Mouse (Mus musculus): ENCODE data around the gene Elf1. TPM values are rescaled to one million over a fixed set of nuclear protein-coding genes. Genes with fewer than 3 reads are reported as not detected.
A peak's percentile ranks its signal among the peaks of the same experiment; 100 is the strongest.
"Not testable (repeated sequence)": the region's sequence is repeated elsewhere in the genome, so short reads cannot be mapped to it uniquely, and the experiment has no call there.

Elf1 gene
- 10.2 and 10.3 TPM in 2 replicates for polyA plus RNA-seq (2015; fragmentation: Nextera tagmentation; extraction: Ambion mirVana)

DNA sequence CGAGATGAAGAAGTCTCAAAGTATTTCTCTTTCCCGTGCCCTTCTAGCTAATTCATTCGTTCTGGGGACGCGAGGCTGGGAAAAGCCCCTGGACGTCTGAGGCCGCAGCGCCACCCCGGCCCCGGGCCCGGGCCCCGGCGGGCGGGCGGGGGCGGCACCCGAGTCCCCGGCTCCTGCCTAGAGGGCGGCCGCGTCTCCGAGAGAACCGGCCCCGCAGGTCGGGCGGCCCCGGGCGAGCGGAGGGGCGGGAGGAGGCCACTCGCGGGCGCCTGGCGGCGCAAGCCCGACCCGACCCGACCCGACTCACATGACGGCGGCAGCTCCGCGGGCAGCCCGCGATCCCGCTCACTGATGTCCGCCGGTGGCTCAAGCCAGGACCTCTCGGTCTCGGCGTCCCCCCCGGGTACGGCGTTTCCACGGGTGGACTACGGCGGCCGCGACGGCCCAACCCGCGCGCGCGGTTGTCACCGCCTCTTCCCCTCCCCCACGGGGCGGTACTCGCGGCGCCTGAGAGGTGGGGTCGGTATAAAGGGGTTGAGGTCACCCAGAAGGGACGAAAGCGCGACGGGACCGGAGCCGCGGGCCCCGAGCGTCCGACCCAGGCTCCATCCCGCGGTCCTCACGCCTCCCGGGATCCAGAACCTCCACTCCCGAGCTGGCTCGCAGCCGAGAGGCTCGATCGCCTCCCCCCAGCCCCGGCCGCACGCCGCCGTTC, at the start of gene Elf1:
Gene Elf1 (plus strand): TSS at position 571 of the 715 bp plus-strand sequence.
- Histone ChIP-seq H3K4me1 (ENCODE audit: insufficient read depth, low read length) (peaks cover 29% of the 10 kb centered on the region), H3K9ac (replicated peaks; ENCODE audit: low read length) (peak within 1 kb of the TSS; percentile 94), H3K36me3 (ENCODE audit: insufficient read depth, low read length) (peaks cover 6% of the 10 kb centered on the region), H3K9me3 (ENCODE audit: low read length) (no peaks in the 10 kb centered on the region), H3K4me3 (ENCODE audit: low read length) (peak within 1 kb of the TSS; percentile 99), H3K4me2 (replicated peaks; ENCODE audit: low read depth, low read length) (peak within 1 kb of the TSS; percentile 85), H3K27ac (ENCODE audit: low read length) (peak within 1 kb of the TSS; percentile 99), H3K27me3 (ENCODE audit: insufficient read depth, low read length) (no peaks in the 10 kb centered on the region)
- 0% methylated on average over 91 of the region's 96 CpGs for WGBS
- peak; percentile 82 for ATAC-seq (ENCODE audit: low FRiP score, low TSS enrichment)

DNA sequence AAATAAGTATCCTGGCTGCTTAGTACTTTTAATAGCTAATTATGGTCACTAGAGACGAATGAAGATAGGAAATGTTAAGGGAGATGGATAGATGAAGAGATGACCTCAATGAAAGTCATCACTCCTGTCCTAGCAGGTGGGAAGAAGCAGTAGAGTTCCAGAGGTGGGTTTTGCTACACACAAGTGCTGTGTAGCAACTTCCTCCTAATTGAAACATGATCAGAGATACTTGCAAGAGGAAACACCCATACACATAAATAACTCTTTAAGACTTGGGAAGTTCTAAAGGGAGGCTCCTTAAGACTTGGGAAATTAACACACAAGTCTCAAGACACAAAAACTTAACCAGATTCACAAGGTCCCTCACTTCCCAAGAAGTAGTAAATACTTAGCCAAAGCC, 46.9 kb upstream of the Elf1 start:
- 75% methylated on average over 1 of the region's 1 CpGs for WGBS
- Histone ChIP-seq H3K4me1 (ENCODE audit: insufficient read depth, low read length) (no peaks in the 10 kb centered on the region), H3K27me3 (ENCODE audit: insufficient read depth, low read length) (no peaks in the 10 kb centered on the region), H3K4me2 (replicated peaks; ENCODE audit: low read depth, low read length) (no peak overlapping the region), H3K36me3 (ENCODE audit: insufficient read depth, low read length) (peaks cover 4% of the 10 kb centered on the region; the same call in 1 of the 2 replicates), H3K9ac (replicated peaks; ENCODE audit: low read length) (no peak overlapping the region), H3K4me3 (ENCODE audit: low read length) (no peak overlapping the region), H3K27ac (ENCODE audit: low read length) (no peak overlapping the region), H3K9me3 (ENCODE audit: low read length) (0 out of 2 replicates have a peak, but pooled peaks cover 2% of the 10 kb centered on the region)
- no peak for ATAC-seq (ENCODE audit: low FRiP score, low TSS enrichment)

DNA sequence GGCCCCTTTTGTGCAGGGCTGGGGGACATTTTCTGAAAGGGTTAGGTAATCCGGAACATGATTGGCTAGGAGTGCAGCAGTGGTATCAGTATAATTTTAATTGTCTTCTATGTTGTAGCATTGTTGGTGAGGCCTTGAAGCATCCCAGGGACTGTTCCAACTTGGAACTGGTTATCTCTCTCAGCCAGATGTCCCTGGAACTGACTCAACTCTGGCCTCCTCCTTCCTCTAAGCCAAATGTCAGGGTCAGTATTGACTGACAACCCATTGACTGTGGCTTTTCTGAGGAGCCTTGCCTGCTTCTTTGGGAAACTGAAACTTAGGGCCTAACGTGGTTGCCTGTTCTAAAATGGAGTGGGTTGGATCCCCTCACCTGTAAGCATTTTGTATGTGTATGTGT, 40.3 kb upstream of the Elf1 start:
- no peak for ATAC-seq (ENCODE audit: low FRiP score, low TSS enrichment)
- Histone ChIP-seq H3K9me3 (ENCODE audit: low read length) (0 out of 2 replicates have a peak, but pooled peaks cover 7% of the 10 kb centered on the region), H3K4me3 (ENCODE audit: low read length) (no peak overlapping the region), H3K4me2 (replicated peaks; ENCODE audit: low read depth, low read length) (no peak overlapping the region), H3K9ac (replicated peaks; ENCODE audit: low read length) (no peak overlapping the region), H3K4me1 (ENCODE audit: insufficient read depth, low read length) (no peaks in the 10 kb centered on the region), H3K36me3 (ENCODE audit: insufficient read depth, low read length) (no peaks in the 10 kb centered on the region), H3K27me3 (ENCODE audit: insufficient read depth, low read length) (no peaks in the 10 kb centered on the region), H3K27ac (ENCODE audit: low read length) (no peak overlapping the region)
- 86% methylated on average over 2 of the region's 2 CpGs for WGBS

DNA sequence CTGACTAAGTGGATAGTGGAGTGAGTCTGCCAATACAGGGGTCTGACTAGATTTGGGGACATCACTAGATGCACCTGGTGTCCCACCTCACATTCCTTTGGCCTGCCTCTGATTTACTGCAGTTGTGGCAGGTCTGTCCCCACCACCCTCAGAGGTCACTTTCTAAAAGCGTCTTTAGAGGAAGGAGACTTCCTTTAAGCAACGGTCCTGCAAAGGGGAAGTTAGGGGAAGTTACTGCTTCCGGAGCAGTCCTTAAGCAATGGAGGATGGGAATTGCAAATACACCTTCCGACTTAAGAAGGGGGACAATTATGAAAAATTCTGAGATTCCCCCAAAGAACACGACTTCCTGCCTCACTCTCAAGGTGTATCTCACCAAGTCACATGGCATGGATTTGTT, 39.6 kb upstream of the Elf1 start:
- Histone ChIP-seq H3K36me3 (ENCODE audit: insufficient read depth, low read length) (no peaks in the 10 kb centered on the region), H3K4me3 (ENCODE audit: low read length) (no peak overlapping the region), H3K4me2 (replicated peaks; ENCODE audit: low read depth, low read length) (no peak overlapping the region), H3K27ac (ENCODE audit: low read length) (no peak overlapping the region), H3K27me3 (ENCODE audit: insufficient read depth, low read length) (no peaks in the 10 kb centered on the region), H3K9me3 (ENCODE audit: low read length) (0 out of 2 replicates have a peak, but pooled peaks cover 5% of the 10 kb centered on the region), H3K9ac (replicated peaks; ENCODE audit: low read length) (no peak overlapping the region), H3K4me1 (ENCODE audit: insufficient read depth, low read length) (no peaks in the 10 kb centered on the region)
- ATAC-seq (ENCODE audit: low FRiP score, low TSS enrichment) = no peak
- 80% methylated on average over 5 of the region's 5 CpGs for WGBS

DNA sequence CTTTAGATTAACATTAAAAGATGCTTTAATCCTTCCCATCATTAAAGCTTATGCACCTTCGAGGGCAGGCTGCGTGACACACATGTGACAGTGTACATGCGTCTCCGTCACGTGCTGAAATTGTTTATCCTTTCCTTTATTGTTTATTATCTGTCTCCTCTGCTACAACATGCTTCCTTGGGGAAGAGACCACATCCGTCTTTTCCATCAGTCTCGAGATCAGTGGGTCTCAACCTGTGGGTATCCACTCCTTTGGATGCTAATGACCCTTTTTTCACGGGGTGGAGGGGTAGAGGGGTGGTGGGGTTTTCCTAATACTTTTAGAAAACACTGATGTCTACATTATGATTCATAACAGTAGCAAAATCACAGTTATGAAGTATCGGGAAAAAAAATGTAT, 36.4 kb upstream of the Elf1 start:
- H3K36me3 ChIP-seq (ENCODE audit: insufficient read depth, low read length) = no peaks in the 10 kb centered on the region
- H3K4me2 ChIP-seq (replicated peaks; ENCODE audit: low read depth, low read length) = no peak overlapping the region
- H3K4me1 ChIP-seq (ENCODE audit: insufficient read depth, low read length) = no peaks in the 10 kb centered on the region
- H3K27ac ChIP-seq (ENCODE audit: low read length) = no peak overlapping the region
- H3K9ac ChIP-seq (replicated peaks; ENCODE audit: low read length) = no peak overlapping the region
- 94% methylated on average over 9 of the region's 9 CpGs for WGBS
- no peak overlapping the region for H3K4me3 ChIP-seq (ENCODE audit: low read length)
- no peak for ATAC-seq (ENCODE audit: low FRiP score, low TSS enrichment)
- no peaks in the 10 kb centered on the region for H3K27me3 ChIP-seq (ENCODE audit: insufficient read depth, low read length)
- 0 out of 2 replicates have a peak, but pooled peaks cover 3% of the 10 kb centered on the region for H3K9me3 ChIP-seq (ENCODE audit: low read length)

DNA sequence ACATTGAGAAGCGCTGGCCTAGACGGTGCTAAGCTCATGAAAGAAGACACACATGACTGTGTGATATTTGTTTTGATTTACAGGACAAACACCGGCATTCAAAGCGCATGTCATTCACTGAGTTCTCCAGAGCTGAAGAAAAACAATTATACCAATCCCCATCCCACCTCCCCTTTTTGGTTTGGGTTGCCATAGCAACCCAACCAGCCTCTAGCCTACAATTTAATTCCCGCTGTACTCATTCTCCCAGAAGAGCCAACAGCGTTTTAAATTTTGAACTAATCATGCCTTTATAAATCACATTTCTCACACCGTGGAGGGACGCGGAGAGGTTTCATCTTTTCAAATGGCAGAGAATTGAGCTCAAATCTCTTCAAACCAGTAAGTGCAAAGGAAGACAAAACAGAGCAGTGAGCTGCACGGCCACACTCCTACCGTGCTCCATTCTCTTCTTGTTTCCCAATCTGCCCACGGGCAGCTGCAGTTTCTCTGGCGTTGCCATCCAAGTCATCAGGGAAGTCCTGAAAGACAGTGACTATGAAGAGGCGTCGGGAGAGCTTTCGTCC, 35.9 kb upstream of the Elf1 start:
- H3K4me1 ChIP-seq (ENCODE audit: insufficient read depth, low read length) = no peaks in the 10 kb centered on the region
- H3K27me3 ChIP-seq (ENCODE audit: insufficient read depth, low read length) = no peaks in the 10 kb centered on the region
- H3K9me3 ChIP-seq (ENCODE audit: low read length) = no peaks in the 10 kb centered on the region
- H3K4me3 ChIP-seq (ENCODE audit: low read length) = no peak overlapping the region
- ATAC-seq (ENCODE audit: low FRiP score, low TSS enrichment) = no peak
- 70% methylated on average over 16 of the region's 16 CpGs for WGBS
- no peak overlapping the region for H3K27ac ChIP-seq (ENCODE audit: low read length)
- H3K9ac ChIP-seq (replicated peaks; ENCODE audit: low read length) = no peak overlapping the region
- H3K4me2 ChIP-seq (replicated peaks; ENCODE audit: low read depth, low read length) = no peak overlapping the region
- H3K36me3 ChIP-seq (ENCODE audit: insufficient read depth, low read length) = no peaks in the 10 kb centered on the region

DNA sequence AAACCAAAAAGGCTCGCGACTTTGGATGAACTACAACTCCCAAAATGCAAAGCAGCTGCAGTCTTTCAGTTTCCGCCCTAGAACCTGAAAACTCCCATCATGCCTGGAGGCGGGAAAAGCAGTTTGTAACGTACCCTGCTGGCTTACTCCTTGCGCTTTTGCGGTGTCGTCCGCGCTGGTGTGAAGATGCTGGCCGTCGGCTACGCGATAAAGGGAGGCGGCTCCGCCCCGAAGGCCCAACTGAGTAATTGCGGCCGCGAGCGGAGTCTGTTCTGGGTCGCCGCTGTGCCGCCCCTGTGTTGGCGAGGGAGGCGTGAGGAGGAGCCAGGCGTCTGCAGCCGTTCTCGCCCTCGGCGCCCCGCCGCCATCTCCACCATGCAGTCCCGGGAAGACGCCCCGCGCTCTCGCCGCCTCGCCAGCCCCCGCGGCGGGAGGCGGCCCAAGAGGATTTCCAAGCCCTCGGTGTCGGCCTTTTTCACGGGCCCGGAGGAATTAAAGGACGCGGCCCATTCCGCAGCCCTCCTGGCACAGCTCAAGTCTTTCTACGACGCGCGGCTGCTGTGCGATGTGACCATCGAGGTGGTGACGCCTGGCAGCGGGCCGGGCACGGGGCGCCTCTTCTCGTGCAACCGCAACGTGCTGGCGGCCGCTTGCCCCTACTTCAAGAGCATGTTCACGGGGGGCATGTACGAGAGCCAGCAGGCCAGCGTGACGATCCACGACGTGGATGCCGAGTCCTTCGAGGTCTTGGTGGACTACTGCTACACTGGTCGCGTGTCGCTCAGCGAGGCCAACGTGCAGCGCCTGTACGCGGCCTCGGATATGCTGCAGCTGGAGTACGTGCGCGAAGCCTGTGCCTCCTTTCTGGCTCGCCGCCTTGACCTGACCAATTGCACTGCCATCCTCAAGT, 29.1 kb upstream of the Elf1 start, which contains the start of gene Kbtbd6:
Gene Kbtbd6 (plus strand): TSS at position 155 of the 910 bp plus-strand sequence.
- H3K4me1 ChIP-seq (ENCODE audit: insufficient read depth, low read length); H3K9me3 ChIP-seq (ENCODE audit: low read length); H3K27me3 ChIP-seq (ENCODE audit: insufficient read depth, low read length); H3K36me3 ChIP-seq (ENCODE audit: insufficient read depth, low read length): not testable (repeated sequence)
- Histone ChIP-seq H3K4me2 (replicated peaks; ENCODE audit: low read depth, low read length) (peak within 1 kb of the TSS; percentile 73), H3K4me3 (ENCODE audit: low read length) (peak within 1 kb of the TSS; percentile 68), H3K9ac (replicated peaks; ENCODE audit: low read length) (peak within 1 kb of the TSS; percentile 70), H3K27ac (ENCODE audit: low read length) (peak within 1 kb of the TSS; percentile 73)
- WGBS = 16% methylated on average over 39 of the region's 89 CpGs
- peak; percentile 90 for ATAC-seq (ENCODE audit: low FRiP score, low TSS enrichment)

DNA sequence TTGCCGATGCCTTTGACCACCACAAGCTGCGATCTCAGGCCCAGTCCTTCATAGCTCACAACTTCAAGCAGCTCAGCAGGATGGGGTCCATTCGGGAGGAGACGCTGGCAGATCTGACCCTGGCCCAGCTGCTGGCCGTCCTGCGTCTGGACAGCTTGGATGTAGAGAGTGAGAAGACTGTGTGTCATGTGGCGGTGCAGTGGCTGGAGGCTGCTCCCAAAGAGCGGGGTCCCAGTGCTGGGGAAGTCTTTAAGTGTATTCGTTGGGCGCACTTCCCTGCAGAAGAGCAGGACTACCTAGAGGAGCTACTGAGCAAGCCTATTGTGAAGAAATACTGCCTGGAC, 28.4 kb upstream of the Elf1 start:
- not testable (repeated sequence) for H3K4me1 ChIP-seq (ENCODE audit: insufficient read depth, low read length); H3K4me3 ChIP-seq (ENCODE audit: low read length); H3K27ac ChIP-seq (ENCODE audit: low read length); H3K9me3 ChIP-seq (ENCODE audit: low read length); H3K36me3 ChIP-seq (ENCODE audit: insufficient read depth, low read length); H3K9ac ChIP-seq (replicated peaks; ENCODE audit: low read length); H3K4me2 ChIP-seq (replicated peaks; ENCODE audit: low read depth, low read length); H3K27me3 ChIP-seq (ENCODE audit: insufficient read depth, low read length)
- ATAC-seq (ENCODE audit: low FRiP score, low TSS enrichment) = peak; percentile 16
- 95% methylated on average over 4 of the region's 10 CpGs for WGBS

DNA sequence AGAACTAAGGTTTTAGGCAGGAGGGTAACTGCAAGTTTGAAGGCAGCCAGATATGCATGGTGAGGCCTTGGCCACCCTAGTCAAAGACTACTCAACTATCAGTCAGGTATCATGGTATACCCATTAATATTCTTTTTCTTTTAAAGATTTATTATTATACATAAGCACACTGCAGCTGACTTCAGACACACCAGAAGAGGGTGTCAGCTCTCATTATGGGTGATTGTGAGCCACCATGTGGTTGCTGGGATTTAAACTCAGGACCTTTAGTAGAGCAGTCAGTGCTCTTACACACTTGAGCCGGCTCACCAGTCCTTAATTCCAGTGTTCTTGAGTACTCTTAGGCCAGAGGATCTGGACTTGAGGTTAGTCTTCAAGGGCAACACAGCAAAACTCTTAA, 20.6 kb upstream of the Elf1 start:
- H3K9ac ChIP-seq (replicated peaks; ENCODE audit: low read length) = no peak overlapping the region
- H3K27ac ChIP-seq (ENCODE audit: low read length) = no peak overlapping the region
- H3K36me3 ChIP-seq (ENCODE audit: insufficient read depth, low read length) = peaks cover 32% of the 10 kb centered on the region
- no peak for ATAC-seq (ENCODE audit: low FRiP score, low TSS enrichment)
- no peak overlapping the region for H3K4me2 ChIP-seq (replicated peaks; ENCODE audit: low read depth, low read length)
- H3K9me3 ChIP-seq (ENCODE audit: low read length) = no peaks in the 10 kb centered on the region
- H3K4me3 ChIP-seq (ENCODE audit: low read length) = no peak overlapping the region
- 87% methylated on average over 1 of the region's 1 CpGs for WGBS
- H3K27me3 ChIP-seq (ENCODE audit: insufficient read depth, low read length) = no peaks in the 10 kb centered on the region
- H3K4me1 ChIP-seq (ENCODE audit: insufficient read depth, low read length) = no peaks in the 10 kb centered on the region

Data from kidney, embryonic 16.5 days (tissue).